Mouse (Mus musculus) midbrain, embryonic 12.5 days (tissue): ENCODE measurements at regions not wholly inside any gene's neighbourhood (a gene's known extent, or its start where the extent isn't known, plus 50 kb on each side); places are given as distances from the start of the nearest gene placed in this dataset.

Experiments used
- ATAC-seq: fragments of 200-750 bp; cut with Nextera tagmentation; 2 replicates; pipeline ENCODE4 v1.8.0; 2017; ENCODE audit warnings: low read depth, moderate TSS enrichment, moderate library complexity; ENCODE audit not compliant: low FRiP score
- H3K27ac ChIP-seq: fragments of 300-500 bp; sonication (generic); replicated peaks from 2 replicates; pipeline ENCODE4 v1.5.1; 2016; ENCODE audit warnings: mild to moderate bottlenecking
- H3K27me3 ChIP-seq: fragments of 300-500 bp; sonication (generic); 2 replicates; pipeline ENCODE4 v1.6.1; 2016; ENCODE audit warnings: mild to moderate bottlenecking
- H3K36me3 ChIP-seq: fragments of 300-500 bp; sonication (generic); 2 replicates; pipeline ENCODE4 v1.6.1; 2016
- H3K4me1 ChIP-seq: fragments of 300-500 bp; sonication (generic); 2 replicates; pipeline ENCODE4 v1.6.1; 2016
- H3K4me2 ChIP-seq: fragments of 300-500 bp; sonication (generic); replicated peaks from 2 replicates; pipeline ENCODE4 v1.6.1; 2016; ENCODE audit warnings: mild to moderate bottlenecking, moderate library complexity
- H3K4me3 ChIP-seq: fragments of 300-500 bp; sonication (generic); 2 replicates; pipeline ENCODE4 v1.5.1; 2016; ENCODE audit warnings: mild to moderate bottlenecking
- H3K9ac ChIP-seq: fragments of 300-500 bp; sonication (generic); replicated peaks from 2 replicates; pipeline ENCODE4 v1.6.1; 2016; ENCODE audit warnings: mild to moderate bottlenecking, moderate library complexity
- H3K9me3 ChIP-seq: fragments of 300-500 bp; sonication (generic); 2 replicates; pipeline ENCODE4 v1.6.1; 2016; ENCODE audit warnings: mild to moderate bottlenecking
- WGBS: fragments of 180-500 bp; shearing (Covaris S2); methylation state at CpG from one replicate; pipeline ENCODE4 v1.1.7; 2016; 5-methylcytosine and 5-hydroxymethylcytosine counted together

DNA sequence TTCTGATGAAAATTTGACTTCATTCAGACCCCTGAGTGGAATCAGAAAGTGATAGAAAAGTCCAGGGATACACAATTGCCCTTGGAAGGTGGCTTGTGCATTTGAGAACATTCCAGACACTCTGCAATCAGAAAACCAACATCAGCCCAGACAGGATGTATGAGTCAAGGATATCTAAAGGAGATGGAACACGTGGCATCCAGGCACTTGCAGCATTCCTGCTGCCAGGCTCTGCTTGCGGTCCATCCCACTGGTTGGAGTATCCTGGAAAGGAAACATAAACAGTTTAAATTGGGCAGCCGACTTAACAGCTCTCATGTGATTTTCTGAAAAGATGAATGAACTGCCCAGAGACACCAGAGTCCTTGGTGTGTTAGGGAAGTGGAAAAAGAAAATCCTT is 341.2 kb downstream of the Pdgfc start:
- no peak overlapping the region for H3K4me2 ChIP-seq
- no peaks in the 10 kb centered on the region for H3K9me3 ChIP-seq
- no peak overlapping the region for H3K27ac ChIP-seq
- no peaks in the 10 kb centered on the region for H3K4me1 ChIP-seq
- WGBS = 69% methylated on average over 3 of the region's 3 CpGs
- H3K36me3 ChIP-seq = no peaks in the 10 kb centered on the region
- no peak for ATAC-seq
- no peak overlapping the region for H3K9ac ChIP-seq
- no peaks in the 10 kb centered on the region for H3K27me3 ChIP-seq
- H3K4me3 ChIP-seq = no peak overlapping the region

DNA sequence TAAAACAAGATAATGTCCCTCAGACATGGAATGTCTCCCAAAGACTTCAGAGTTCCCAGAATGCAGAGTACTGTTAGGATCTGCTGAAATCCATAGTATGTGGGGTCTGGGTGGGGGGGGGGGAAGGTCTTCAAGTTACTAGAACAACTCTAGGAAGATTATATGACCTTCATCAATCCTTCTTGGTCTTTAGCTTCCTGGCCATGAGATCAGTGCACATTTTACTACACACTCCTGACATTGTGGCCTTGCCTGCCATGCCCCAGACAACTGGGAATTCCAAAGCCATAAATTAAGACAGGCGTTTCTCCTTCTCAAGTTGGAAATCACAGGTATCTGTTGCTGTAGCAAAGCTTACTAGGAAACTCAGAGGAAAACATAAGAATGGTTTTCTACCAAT is 343.1 kb downstream of the Pdgfc start:
- no peaks in the 10 kb centered on the region for H3K27me3 ChIP-seq
- H3K27ac ChIP-seq = no peak overlapping the region
- no peak overlapping the region for H3K4me3 ChIP-seq
- no peaks in the 10 kb centered on the region for H3K4me1 ChIP-seq
- H3K9ac ChIP-seq = no peak overlapping the region
- ATAC-seq = no peak
- no peak overlapping the region for H3K4me2 ChIP-seq
- no peaks in the 10 kb centered on the region for H3K36me3 ChIP-seq
- no peaks in the 10 kb centered on the region for H3K9me3 ChIP-seq
- 70% methylated on average over 1 of the region's 1 CpGs for WGBS

DNA sequence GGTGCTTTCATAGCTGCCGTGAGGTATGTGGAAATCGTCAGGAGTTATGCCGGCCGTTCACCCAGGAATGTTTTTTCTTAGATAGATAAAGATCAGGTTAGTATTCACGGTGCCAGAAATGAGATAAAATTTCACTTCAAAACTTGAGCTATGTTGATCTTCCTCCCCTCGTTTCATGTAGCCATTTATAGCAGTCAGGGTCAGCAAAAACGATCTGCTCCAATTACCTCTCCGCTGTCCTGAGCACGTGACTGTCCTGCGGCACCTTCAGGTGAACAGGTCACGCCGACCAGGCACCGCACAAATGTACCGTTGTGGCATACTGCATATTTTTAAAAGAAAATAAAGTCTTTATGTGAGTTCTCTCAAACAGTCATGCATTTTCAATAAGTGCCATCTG is 350.7 kb downstream of the Pdgfc start:
- Histone ChIP-seq H3K4me3 (no peak overlapping the region), H3K9me3 (no peaks in the 10 kb centered on the region), H3K27me3 (no peaks in the 10 kb centered on the region), H3K9ac (no peak overlapping the region), H3K4me1 (no peaks in the 10 kb centered on the region), H3K36me3 (no peaks in the 10 kb centered on the region), H3K27ac (no peak overlapping the region), H3K4me2 (no peak overlapping the region)
- 79% methylated on average over 14 of the region's 14 CpGs for WGBS
- no peak for ATAC-seq

DNA sequence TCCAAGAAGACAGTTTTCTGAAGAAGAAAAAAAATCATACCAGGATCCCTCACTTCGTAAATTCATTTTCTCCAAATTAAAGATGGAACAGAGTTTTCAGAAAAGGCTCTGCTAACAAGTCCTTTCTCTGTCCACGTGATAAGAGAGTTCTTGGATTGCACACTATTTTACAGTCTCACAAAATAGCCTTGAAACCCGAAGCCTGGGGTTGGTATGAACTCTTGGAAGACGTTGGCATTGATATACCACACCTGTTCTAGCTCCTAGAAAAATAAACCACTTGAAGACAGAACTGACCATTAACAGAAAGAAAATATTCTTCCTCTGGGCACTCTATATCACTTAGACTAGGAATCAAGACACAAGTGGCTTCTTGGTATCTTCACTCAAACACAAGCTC is 351.4 kb downstream of the Pdgfc start:
- Histone ChIP-seq H3K36me3 (no peaks in the 10 kb centered on the region), H3K4me2 (no peak overlapping the region), H3K27ac (no peak overlapping the region), H3K9ac (no peak overlapping the region), H3K27me3 (no peaks in the 10 kb centered on the region), H3K4me1 (no peaks in the 10 kb centered on the region), H3K4me3 (no peak overlapping the region), H3K9me3 (no peaks in the 10 kb centered on the region)
- 80% methylated on average over 4 of the region's 4 CpGs for WGBS
- no peak for ATAC-seq

DNA sequence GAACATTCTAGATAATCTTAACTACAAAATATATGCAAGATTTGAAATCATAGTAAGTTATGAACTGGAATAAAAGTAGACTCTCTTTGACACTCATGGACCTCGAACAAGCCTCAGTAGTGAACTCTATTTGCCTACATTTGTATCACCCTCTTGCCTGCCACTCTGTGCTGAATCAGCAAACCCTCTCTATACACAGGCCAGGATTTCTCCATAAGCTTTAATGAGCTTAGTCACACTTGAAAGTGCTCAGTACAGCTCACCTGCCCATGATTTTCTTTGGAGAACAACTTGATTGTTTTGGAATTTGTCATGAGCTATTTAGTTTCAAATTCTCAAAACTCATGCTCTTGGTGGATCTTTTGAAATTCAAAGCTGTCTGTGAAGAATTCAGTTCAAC is 361.0 kb downstream of the Pdgfc start:
- no peaks in the 10 kb centered on the region for H3K27me3 ChIP-seq
- no peaks in the 10 kb centered on the region for H3K9me3 ChIP-seq
- no peak overlapping the region for H3K4me2 ChIP-seq
- 76% methylated on average over 1 of the region's 1 CpGs for WGBS
- no peak overlapping the region for H3K9ac ChIP-seq
- H3K27ac ChIP-seq = no peak overlapping the region
- no peak overlapping the region for H3K4me3 ChIP-seq
- no peaks in the 10 kb centered on the region for H3K36me3 ChIP-seq
- H3K4me1 ChIP-seq = no peaks in the 10 kb centered on the region
- peak; percentile 66; the same call in 1 of the 2 replicates for ATAC-seq

DNA sequence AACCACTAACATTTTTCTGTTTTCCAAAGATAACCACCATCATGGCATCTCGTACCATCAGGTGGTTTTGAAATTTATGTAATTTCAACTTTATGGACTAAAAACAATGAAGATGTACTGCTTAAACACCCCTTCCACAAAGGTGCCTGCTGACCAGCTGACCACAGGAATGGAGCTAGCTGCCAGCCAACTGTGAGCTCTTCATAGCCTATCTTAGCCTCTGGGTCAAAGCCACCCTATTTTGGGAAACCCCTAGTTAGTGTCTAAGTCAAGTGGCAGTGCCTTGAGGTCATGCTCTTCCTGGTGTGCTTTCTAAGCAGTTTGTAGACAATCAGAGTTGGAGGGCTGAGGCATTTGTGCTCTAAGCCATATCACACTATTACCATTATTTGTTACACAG is 364.8 kb downstream of the Pdgfc start:
- no peaks in the 10 kb centered on the region for H3K4me1 ChIP-seq
- no peaks in the 10 kb centered on the region for H3K9me3 ChIP-seq
- 100% methylated on average over 1 of the region's 1 CpGs for WGBS
- H3K4me2 ChIP-seq = no peak overlapping the region
- ATAC-seq = no peak
- H3K9ac ChIP-seq = no peak overlapping the region
- H3K36me3 ChIP-seq = no peaks in the 10 kb centered on the region
- no peak overlapping the region for H3K4me3 ChIP-seq
- no peak overlapping the region for H3K27ac ChIP-seq
- no peaks in the 10 kb centered on the region for H3K27me3 ChIP-seq

DNA sequence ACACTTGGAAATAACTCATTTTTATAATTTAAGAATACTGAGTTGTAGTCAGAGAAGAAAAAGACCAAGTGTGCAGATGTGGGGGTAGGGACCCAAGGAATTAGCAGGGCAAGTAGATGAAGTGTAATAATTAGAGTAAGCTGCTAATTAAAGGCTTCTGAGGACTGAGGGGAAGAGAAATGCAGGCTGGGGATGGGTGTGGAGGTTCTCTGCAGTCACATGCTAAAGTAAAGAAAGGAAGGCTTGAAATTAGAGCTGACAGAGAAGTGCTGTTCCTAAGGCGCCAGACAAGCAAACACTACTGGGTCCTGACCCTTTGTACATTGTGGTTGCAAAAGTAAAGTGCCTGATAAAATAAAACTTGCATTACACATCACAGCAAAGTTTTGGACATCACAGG is 372.7 kb downstream of the Pdgfc start:
- Histone ChIP-seq H3K4me1 (peaks cover 3% of the 10 kb centered on the region; the same call in 1 of the 2 replicates), H3K27me3 (no peaks in the 10 kb centered on the region), H3K4me3 (no peak overlapping the region), H3K27ac (no peak overlapping the region), H3K36me3 (no peaks in the 10 kb centered on the region), H3K9me3 (no peaks in the 10 kb centered on the region), H3K9ac (no peak overlapping the region), H3K4me2 (no peak overlapping the region)
- ATAC-seq = no peak
- WGBS = 30% methylated on average over 1 of the region's 1 CpGs

DNA sequence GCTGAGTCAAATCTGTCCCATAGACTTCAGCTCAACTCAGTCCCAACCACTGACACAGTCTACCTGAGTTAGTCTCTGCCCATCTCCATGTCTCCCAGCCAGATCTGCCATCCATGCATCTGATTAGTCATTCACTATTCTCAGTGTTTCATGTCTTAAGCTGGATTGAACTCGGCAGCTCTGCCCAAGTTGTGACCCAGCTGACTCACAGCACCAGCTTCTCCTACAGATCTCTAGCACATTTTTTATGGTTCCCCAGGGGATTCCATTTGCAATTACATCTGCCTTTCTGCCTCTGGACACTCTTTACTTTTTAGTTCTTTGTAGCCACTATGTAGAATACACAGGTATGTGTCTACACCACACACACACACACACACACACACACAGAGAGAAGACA is 385.7 kb downstream of the Pdgfc start:
- no peak for ATAC-seq
- no peaks in the 10 kb centered on the region for H3K4me1 ChIP-seq
- no peak overlapping the region for H3K4me3 ChIP-seq
- H3K9me3 ChIP-seq = no peaks in the 10 kb centered on the region
- WGBS = 43% methylated on average over 1 of the region's 1 CpGs
- H3K36me3 ChIP-seq = no peaks in the 10 kb centered on the region
- no peak overlapping the region for H3K27ac ChIP-seq
- H3K4me2 ChIP-seq = no peak overlapping the region
- no peak overlapping the region for H3K9ac ChIP-seq
- H3K27me3 ChIP-seq = no peaks in the 10 kb centered on the region

DNA sequence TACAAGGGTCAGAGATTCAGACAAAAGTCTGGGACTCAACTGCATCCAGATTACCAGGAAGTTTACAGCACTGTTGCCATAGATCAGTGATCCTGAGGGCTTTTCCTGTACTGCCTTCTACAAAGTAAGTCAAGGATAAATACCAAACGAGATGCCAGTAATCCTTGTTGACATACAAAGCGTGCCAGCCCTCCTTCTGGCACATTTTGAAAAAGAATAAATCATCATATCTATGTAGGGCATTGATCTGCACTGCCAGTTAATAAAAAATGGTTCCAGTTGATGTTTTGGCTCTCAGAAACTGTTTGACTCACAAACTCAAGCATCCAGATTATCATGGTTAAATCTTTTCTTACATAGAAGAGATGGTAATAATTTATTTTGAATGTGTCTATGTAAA is 390.5 kb downstream of the Pdgfc start:
- no peak for ATAC-seq
- 61% methylated on average over 2 of the region's 2 CpGs for WGBS

More for the DNA sequence above, 390.5 kb downstream of the Pdgfc start:
- Histone ChIP-seq H3K9ac (no peak overlapping the region), H3K27me3 (no peaks in the 10 kb centered on the region), H3K4me2 (no peak overlapping the region), H3K27ac (no peak overlapping the region), H3K4me1 (no peaks in the 10 kb centered on the region), H3K9me3 (no peaks in the 10 kb centered on the region), H3K4me3 (no peak overlapping the region), H3K36me3 (no peaks in the 10 kb centered on the region)
